Mouse (Mus musculus): ENCODE results near the gene Foxn3. TPM values are rescaled to one million over a fixed set of nuclear protein-coding genes. Genes with fewer than 3 reads are reported as not detected.

The Foxn3 gene
- polyA plus RNA-seq, 1 experiment from 2014 or later, result 86.4 TPM

DNA sequence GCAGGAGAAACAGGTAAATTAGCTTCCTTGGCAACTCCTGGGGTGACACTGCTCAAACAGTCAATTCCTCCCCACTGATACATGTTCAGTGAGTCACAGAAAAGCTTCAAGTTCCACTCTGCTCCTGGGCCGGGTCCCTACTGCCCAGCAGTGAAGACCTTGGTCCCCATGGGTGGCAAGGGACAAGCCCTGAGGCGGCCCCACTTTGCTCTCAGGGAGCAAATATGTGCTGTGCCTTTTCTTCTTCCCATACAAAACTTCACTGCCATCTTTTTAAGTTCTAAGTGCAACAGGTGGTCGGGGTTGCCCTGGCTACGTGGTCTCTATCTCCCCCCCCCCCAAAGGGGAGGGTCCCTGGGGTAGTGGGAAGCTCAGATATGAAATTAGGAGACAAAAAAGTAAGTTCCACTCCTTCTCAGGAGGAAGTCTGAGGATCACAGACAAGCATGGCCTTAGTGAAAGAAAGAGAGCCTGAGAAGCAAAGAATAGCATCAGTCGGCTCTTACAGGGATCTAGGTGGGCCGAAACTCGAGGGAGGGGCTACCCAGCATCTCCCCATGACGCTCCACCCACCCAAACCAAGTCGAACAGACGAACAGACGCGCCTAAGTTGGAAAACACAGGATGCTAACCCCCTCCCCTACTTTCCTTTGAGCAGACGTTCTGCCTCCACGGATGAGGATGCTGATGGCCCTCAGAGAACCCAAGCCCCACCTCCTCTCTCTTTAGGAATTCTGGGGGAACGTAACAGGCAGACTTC, 342.1 kb downstream of the Foxn3 start:
- H3K27ac ChIP-seq (replicated peaks), result peak overlapping the region; percentile 62
- no peaks in the 10 kb centered on the region for H3K27me3 ChIP-seq
- 0 out of 2 replicates have a peak, but pooled peaks have one; percentile 11 for ATAC-seq (replicated peaks)
- H3K9me3 ChIP-seq, result no peaks in the 10 kb centered on the region
- no peak overlapping the region for H3K9ac ChIP-seq (replicated peaks)
- WGBS, result 4% methylated on average over 15 of the region's 15 CpGs
- H3K4me1 ChIP-seq, result peaks cover 78% of the 10 kb centered on the region
- H3K4me2 ChIP-seq (replicated peaks), result 0 out of 2 replicates have a peak overlapping the region, but pooled peaks have one; percentile 10
- no peak overlapping the region for H3K4me3 ChIP-seq
- H3K36me3 ChIP-seq, result no peaks in the 10 kb centered on the region

GRCm38 (mm10) chr12:99220333-99220732, 343.0 kb downstream of the Foxn3 start:
- H3K9ac ChIP-seq (replicated peaks), result no peak overlapping the region
- peak overlapping the region; percentile 20; the same call in 1 of the 2 replicates for H3K4me2 ChIP-seq (replicated peaks)
- H3K4me1 ChIP-seq, result peaks cover 83% of the 10 kb centered on the region
- no peaks in the 10 kb centered on the region for H3K27me3 ChIP-seq
- no peak overlapping the region for H3K4me3 ChIP-seq
- ATAC-seq (replicated peaks), result peak; percentile 49
- no peaks in the 10 kb centered on the region for H3K9me3 ChIP-seq
- H3K27ac ChIP-seq (replicated peaks), result peak overlapping the region; percentile 62
- no peaks in the 10 kb centered on the region for H3K36me3 ChIP-seq
- WGBS, result 4% methylated on average over 8 of the region's 8 CpGs

- Histone ChIP-seq H3K27ac (replicated peaks) (peak overlapping the region; percentile 62), H3K4me2 (replicated peaks) (no peak overlapping the region), H3K9ac (replicated peaks) (no peak overlapping the region; the same call in 1 of the 2 replicates), H3K27me3 (no peaks in the 10 kb centered on the region), H3K36me3 (no peaks in the 10 kb centered on the region), H3K4me1 (peaks cover 83% of the 10 kb centered on the region), H3K4me3 (no peak overlapping the region), H3K9me3 (no peaks in the 10 kb centered on the region)
- WGBS, result 24% methylated on average over 5 of the region's 5 CpGs
- no peak for ATAC-seq (replicated peaks)
Observed at GRCm38 (mm10) chr12:99219812-99220211, 343.6 kb downstream of the Foxn3 start.

DNA sequence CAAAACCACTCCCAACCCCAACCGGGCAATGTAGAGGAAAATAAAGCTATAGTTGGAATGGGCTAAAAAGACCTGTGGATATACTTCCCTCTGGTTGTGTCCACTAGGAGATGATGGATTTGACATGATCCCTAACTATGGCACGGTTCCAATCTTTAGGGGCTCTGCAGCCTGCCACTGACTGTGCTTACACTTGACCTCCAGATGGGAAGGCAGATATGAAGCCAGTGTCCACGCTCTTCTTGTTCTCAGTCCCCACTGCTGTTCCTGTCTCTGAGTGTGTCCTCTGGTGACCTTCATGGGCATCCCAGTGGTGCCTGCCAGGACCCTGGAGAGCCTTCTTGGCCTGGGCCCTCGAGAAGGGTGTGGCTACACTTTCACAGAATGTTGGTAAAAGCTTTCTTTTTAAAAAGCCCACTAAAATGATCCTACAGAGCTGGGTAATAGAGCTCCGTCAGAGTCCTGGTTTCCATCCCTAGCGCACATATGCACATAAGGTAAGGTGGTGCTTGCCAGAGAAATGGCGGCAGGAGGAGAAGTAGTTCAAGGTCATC, 346.2 kb downstream of the Foxn3 start:
- Histone ChIP-seq H3K36me3 (no peaks in the 10 kb centered on the region), H3K4me2 (replicated peaks) (no peak overlapping the region), H3K4me1 (peaks cover 78% of the 10 kb centered on the region), H3K9me3 (no peaks in the 10 kb centered on the region), H3K27ac (replicated peaks) (peak overlapping the region; percentile 55), H3K4me3 (no peak overlapping the region), H3K9ac (replicated peaks) (no peak overlapping the region), H3K27me3 (no peaks in the 10 kb centered on the region)
- no peak for ATAC-seq (replicated peaks)
- 82% methylated on average over 7 of the region's 7 CpGs for WGBS

GRCm38 (mm10) chr12:99216341-99216761, 347.0 kb downstream of the Foxn3 start:
- Histone ChIP-seq H3K27ac (replicated peaks) (peak overlapping the region; percentile 55), H3K9me3 (no peaks in the 10 kb centered on the region), H3K4me1 (peaks cover 69% of the 10 kb centered on the region), H3K36me3 (no peaks in the 10 kb centered on the region), H3K4me3 (no peak overlapping the region), H3K4me2 (replicated peaks) (no peak overlapping the region), H3K9ac (replicated peaks) (no peak overlapping the region), H3K27me3 (no peaks in the 10 kb centered on the region)
- peak; percentile 47 for ATAC-seq (replicated peaks)
- WGBS, result 10% methylated on average over 5 of the region's 5 CpGs

DNA sequence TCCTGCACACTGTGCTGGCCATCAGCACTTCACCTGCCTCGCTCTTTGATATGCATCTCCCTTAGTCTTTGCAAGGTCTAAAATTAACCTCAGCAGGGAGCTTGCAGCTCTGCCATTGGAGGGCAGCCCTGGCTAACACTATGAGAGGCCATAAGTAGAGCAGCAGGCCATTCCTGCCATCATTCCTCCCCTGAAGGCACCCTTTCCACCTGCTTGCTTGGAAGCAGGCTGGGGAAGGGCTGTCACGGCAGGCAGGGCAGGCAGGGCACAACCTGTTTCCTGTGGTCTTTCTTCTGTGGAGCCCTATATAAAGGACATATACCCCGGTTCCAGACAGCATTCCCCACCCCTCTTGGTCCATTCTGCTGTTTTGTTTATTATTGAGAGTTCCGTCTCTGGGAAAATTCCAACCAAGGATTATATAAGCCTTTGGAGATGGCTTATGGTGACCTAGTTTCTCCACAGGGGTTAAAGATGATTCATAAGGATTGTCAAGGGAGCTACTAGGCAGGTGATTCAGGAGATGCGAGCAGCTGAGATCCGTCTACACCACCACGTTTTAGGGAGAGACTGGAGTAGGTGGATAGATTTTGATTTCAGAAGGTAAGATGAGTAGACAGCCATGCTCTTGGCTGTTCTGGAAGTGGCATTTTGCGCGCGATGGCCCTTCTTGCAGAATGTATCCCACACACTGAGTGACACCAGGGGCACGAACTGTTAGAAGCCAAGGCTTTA, 347.7 kb downstream of the Foxn3 start:
- WGBS, result 50% methylated on average over 11 of the region's 11 CpGs
- Histone ChIP-seq H3K36me3 (no peaks in the 10 kb centered on the region), H3K9ac (replicated peaks) (no peak overlapping the region), H3K9me3 (no peaks in the 10 kb centered on the region), H3K4me2 (replicated peaks) (no peak overlapping the region), H3K4me3 (no peak overlapping the region), H3K4me1 (peaks cover 63% of the 10 kb centered on the region), H3K27me3 (no peaks in the 10 kb centered on the region), H3K27ac (replicated peaks) (peak overlapping the region; percentile 55)
- ATAC-seq (replicated peaks), result no peak

DNA sequence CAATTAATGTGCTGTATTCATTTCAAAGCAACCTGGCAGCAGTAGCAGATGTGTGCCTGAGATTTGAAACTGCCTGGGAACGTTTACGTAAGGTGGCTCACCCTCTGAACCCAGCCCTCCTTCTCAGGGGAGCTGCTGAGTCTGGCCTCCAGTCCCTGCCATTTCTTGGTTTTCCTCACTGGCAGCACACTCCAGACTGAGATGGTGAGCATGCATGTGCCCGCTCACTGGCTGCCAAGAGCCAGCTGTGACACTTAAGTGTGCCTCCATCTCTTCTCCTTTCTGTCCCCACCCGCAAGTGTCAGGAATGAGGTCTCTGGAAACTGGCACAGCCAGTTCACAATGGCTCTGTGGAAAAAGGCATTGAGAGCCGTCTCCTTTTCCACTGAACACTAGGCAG, 349.3 kb downstream of the Foxn3 start:
- no peak for ATAC-seq (replicated peaks)
- Histone ChIP-seq H3K9me3 (no peaks in the 10 kb centered on the region), H3K4me1 (peaks cover 47% of the 10 kb centered on the region), H3K9ac (replicated peaks) (no peak overlapping the region), H3K36me3 (no peaks in the 10 kb centered on the region), H3K27ac (replicated peaks) (peak overlapping the region; percentile 5), H3K27me3 (no peaks in the 10 kb centered on the region), H3K4me2 (replicated peaks) (no peak overlapping the region), H3K4me3 (no peak overlapping the region)
- WGBS, result 44% methylated on average over 5 of the region's 5 CpGs

- ATAC-seq (replicated peaks), result no peak
- Histone ChIP-seq H3K4me2 (replicated peaks) (no peak overlapping the region), H3K4me1 (peaks cover 44% of the 10 kb centered on the region), H3K27ac (replicated peaks) (no peak overlapping the region), H3K36me3 (no peaks in the 10 kb centered on the region), H3K9me3 (no peaks in the 10 kb centered on the region), H3K4me3 (no peak overlapping the region), H3K27me3 (no peaks in the 10 kb centered on the region), H3K9ac (replicated peaks) (no peak overlapping the region)
- WGBS, result 97% methylated on average over 12 of the region's 12 CpGs
Observed at GRCm38 (mm10) chr12:99213218-99213617, 350.2 kb downstream of the Foxn3 start.

GRCm38 (mm10) chr12:99209801-99210200, 353.6 kb downstream of the Foxn3 start:
- H3K9ac ChIP-seq (replicated peaks), result no peak overlapping the region
- no peak overlapping the region for H3K27ac ChIP-seq (replicated peaks)
- no peaks in the 10 kb centered on the region for H3K9me3 ChIP-seq
- ATAC-seq (replicated peaks), result no peak
- WGBS, result 83% methylated on average over 8 of the region's 8 CpGs
- no peak overlapping the region for H3K4me2 ChIP-seq (replicated peaks)
- H3K4me3 ChIP-seq, result no peak overlapping the region
- H3K4me1 ChIP-seq, result peaks cover 15% of the 10 kb centered on the region
- no peaks in the 10 kb centered on the region for H3K36me3 ChIP-seq
- no peaks in the 10 kb centered on the region for H3K27me3 ChIP-seq

GRCm38 (mm10) chr12:99208251-99208650, 355.1 kb downstream of the Foxn3 start:
- Histone ChIP-seq H3K4me1 (0 out of 2 replicates have a peak, but pooled peaks cover 3% of the 10 kb centered on the region), H3K9ac (replicated peaks) (no peak overlapping the region), H3K36me3 (no peaks in the 10 kb centered on the region), H3K4me3 (no peak overlapping the region), H3K27ac (replicated peaks) (no peak overlapping the region), H3K4me2 (replicated peaks) (no peak overlapping the region), H3K27me3 (no peaks in the 10 kb centered on the region), H3K9me3 (no peaks in the 10 kb centered on the region)
- 85% methylated on average over 9 of the region's 9 CpGs for WGBS
- ATAC-seq (replicated peaks), result no peak

DNA sequence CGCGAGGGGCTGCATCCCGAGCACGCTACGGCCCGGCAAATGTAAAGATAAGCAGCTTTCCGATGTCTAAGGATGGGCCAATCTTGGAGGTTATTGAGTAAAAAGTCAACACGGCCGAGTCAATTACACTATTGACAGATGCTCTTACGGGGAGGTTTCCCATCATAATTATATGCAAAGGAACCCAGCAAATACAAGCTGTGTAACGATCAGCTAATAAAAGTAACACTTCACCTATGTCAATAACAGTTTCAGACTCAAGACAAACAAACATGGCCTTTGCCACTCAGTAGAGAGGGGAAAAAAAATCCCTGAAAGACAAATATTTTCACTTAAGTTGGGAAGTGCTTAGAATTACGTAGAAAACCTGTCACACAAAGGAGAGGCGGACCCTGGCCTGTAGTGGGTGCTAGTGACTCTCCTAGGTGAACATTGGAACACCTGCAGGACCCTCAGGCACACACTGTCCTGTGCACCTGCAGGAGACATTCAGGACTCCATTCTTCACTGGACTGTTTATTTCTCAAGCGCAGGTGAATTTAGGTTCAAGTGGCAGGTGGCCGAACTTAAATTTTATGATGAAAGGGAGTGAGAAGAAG, 356.3 kb downstream of the Foxn3 start:
- no peaks in the 10 kb centered on the region for H3K9me3 ChIP-seq
- 86% methylated on average over 15 of the region's 15 CpGs for WGBS
- no peaks in the 10 kb centered on the region for H3K4me1 ChIP-seq
- no peak overlapping the region for H3K27ac ChIP-seq (replicated peaks)
- no peak for ATAC-seq (replicated peaks)
- no peak overlapping the region for H3K9ac ChIP-seq (replicated peaks)
- no peak overlapping the region for H3K4me2 ChIP-seq (replicated peaks)
- no peaks in the 10 kb centered on the region for H3K27me3 ChIP-seq
- H3K4me3 ChIP-seq, result no peak overlapping the region
- H3K36me3 ChIP-seq, result no peaks in the 10 kb centered on the region

GRCm38 (mm10) chr12:99205734-99206133, 357.6 kb downstream of the Foxn3 start:
- H3K27ac ChIP-seq (replicated peaks), result no peak overlapping the region
- H3K4me2 ChIP-seq (replicated peaks), result no peak overlapping the region
- no peaks in the 10 kb centered on the region for H3K27me3 ChIP-seq
- no peaks in the 10 kb centered on the region for H3K4me1 ChIP-seq
- H3K36me3 ChIP-seq, result no peaks in the 10 kb centered on the region
- H3K9me3 ChIP-seq, result no peaks in the 10 kb centered on the region
- ATAC-seq (replicated peaks), result no peak
- no peak overlapping the region for H3K4me3 ChIP-seq
- no peak overlapping the region for H3K9ac ChIP-seq (replicated peaks)
- WGBS, result 93% methylated on average over 8 of the region's 8 CpGs
